Mouse (Mus musculus): ENCODE data around the gene Adpgk. TPM values are rescaled to one million over a fixed set of nuclear protein-coding genes. Genes with fewer than 3 reads are reported as not detected.

Adpgk gene
- polyA plus RNA-seq (2017; shearing (Covaris generic)), result 10 to 100 TPM; 52.2 to 57.7 TPM

DNA sequence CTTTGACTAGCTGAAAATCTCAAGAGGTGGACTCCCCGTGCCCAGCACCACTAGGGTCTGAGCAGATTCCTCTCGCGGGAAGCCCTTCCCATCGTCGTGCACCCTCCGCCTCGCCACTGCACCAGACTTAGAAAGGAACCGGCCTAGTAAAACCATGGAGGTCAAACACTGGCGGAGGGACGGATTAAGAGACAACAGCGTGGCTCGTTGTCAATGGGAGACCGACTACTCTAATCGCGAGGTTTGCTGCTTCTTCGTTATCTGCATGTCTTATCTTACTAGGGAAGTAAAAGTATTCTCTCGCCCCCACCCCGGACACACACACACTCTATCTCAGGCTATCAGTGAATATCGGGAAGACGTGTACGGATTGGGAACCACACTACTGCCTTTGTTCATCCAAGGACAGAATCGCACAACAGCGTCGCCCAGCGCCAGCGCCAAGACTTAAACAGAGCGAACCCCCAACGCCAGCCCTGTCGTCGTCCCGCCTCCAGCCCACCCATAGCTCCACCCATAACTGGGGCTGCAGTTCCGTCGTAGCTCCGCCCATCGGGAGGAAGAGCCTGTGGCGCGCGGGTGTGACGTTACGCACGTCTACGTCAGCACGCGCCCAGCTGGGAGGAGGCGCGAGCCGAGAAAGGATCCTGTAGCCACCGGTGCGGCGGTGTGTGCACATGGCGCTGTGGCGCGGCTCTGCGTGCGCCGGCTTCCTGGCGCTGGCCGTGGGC lies at the start of gene Adpgk:
TSS of gene Adpgk (plus strand) at position 602 of the 731 bp plus-strand sequence.

DNA sequence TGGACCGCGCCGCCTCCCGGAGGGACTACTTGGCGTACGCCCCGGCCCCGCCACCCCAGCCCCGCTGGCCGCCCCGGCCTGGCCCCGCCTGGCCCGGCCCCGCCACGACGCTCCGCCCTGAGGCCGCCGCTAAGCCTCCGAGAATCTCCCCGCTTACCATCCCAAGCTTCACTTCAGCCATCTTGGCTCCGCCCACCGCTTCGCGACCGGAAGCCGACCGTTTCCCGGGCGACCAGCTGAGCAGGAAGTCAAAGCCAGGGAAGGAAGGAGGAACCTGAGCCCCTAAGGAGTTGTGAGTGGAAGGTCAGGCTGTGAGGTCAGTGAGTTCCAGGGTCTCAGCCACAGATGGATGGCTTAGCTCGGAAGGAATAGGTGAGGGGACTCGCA lies 61.9 kb downstream of the Adpgk start, which contains the start of gene Bbs4:
TSS of gene Bbs4 (minus strand) at position 256 of the 387 bp plus-strand sequence.

Other genes with a start within 250 kb of the Adpgk start
- gene Bbs4, start 62.0 kb downstream of the Adpgk start, polyA plus RNA-seq (2017; shearing (Covaris generic)), result 10 to 100 TPM; 14.1 TPM
- 100 to 1,000 TPM in 1 of 2 experiments, 10 to 100 TPM in 1; 89.5 to 109 TPM for gene Arih1, start 195.1 kb downstream of the Adpgk start, polyA plus RNA-seq (2017; shearing (Covaris generic))
- gene Hexa, start 248.0 kb downstream of the Adpgk start, polyA plus RNA-seq (2017; shearing (Covaris generic)), result 10 to 100 TPM; 55.0 to 56.4 TPM
- under 1 TPM; 0.26 to 0.52 TPM for gene Tmem202, start 248.3 kb downstream of the Adpgk start, polyA plus RNA-seq (2017; shearing (Covaris generic))